16 mouse cellular contexts compared by ENCODE assay signal in genomic region chr9:13699061-13699780, GRCm38 (mm10). TPM values are rescaled to one million over a fixed set of nuclear protein-coding genes. Genes with fewer than 3 reads are reported as not detected.
A peak's percentile ranks its signal among the peaks of the same experiment; 100 is the strongest.
DNase-seq lines count a peak whose midpoint lies in the region; ATAC-seq and TF ChIP-seq lines count a peak whose summit lies in the region.
"Had no signal": no experiment of that assay in that cellular context is flagged by ENCODE, and none has a peak within 500 bp of the region (broad histone marks: within the 10 kb centered on the region; RNA-seq: fewer than 3 reads in every experiment).

No protein-coding gene starts in this region.

- peaks cover 12% of the 10 kb centered on the region; the same call in 1 of the 2 replicates for H3K36me3 ChIP-seq in forebrain, embryonic 13.5 days (ENCODE audit: poor library complexity, severe bottlenecking)
- no peaks in the 10 kb centered on the region for H3K36me3 ChIP-seq in hindbrain, postnatal 0 days (ENCODE audit: insufficient read depth, low read length)
- peaks cover 16% of the 10 kb centered on the region for H3K36me3 ChIP-seq in neural tube, embryonic 12.5 days
- H3K36me3 ChIP-seq in liver, embryonic 12.5 days, result no peaks in the 10 kb centered on the region
- H3K36me3 ChIP-seq: heart, embryonic 10.5 days had no signal

- H3K4me2 ChIP-seq in forebrain, embryonic 13.5 days, result peak overlapping the region; percentile 36; the same call in 1 of the 2 replicates
- H3K4me2 ChIP-seq in hindbrain, postnatal 0 days (ENCODE audit: low read depth, low read length), result no peak overlapping the region
- no peak overlapping the region; the same call in 1 of the 2 replicates for H3K4me2 ChIP-seq in neural tube, embryonic 12.5 days (replicated peaks)
- H3K4me2 ChIP-seq in liver, embryonic 12.5 days, result no peak overlapping the region
- H3K4me2 ChIP-seq: embryonic facial prominence, embryonic 15.5 days; limb, embryonic 13.5 days; lung, embryonic 14.5 days had no signal

- peak overlapping the region; percentile 72 for H3K27ac ChIP-seq in forebrain, embryonic 13.5 days
- H3K27ac ChIP-seq in hindbrain, postnatal 0 days, result peak overlapping the region; percentile 56; the same call in 1 of the 2 replicates
- H3K27ac ChIP-seq in neural tube, embryonic 12.5 days, result peak overlapping the region; percentile 7; the same call in 1 of the 2 replicates
- no peak overlapping the region for H3K27ac ChIP-seq in liver, embryonic 12.5 days
- H3K27ac ChIP-seq: embryonic facial prominence, embryonic 15.5 days; heart, embryonic 10.5 days; kidney, postnatal 0 days; limb, embryonic 13.5 days had no signal

- ATAC-seq in forebrain, embryonic 13.5 days, result peak; percentile 91
- peak; percentile 66; the same call in 1 of the 2 replicates for ATAC-seq in hindbrain, postnatal 0 days
- ATAC-seq in neural tube, embryonic 12.5 days (ENCODE audit: low FRiP score, low read depth), result peak; percentile 87
- ATAC-seq in liver, embryonic 12.5 days, result no peak
- ATAC-seq: Patski had no signal

- peaks cover 21% of the 10 kb centered on the region for H3K4me1 ChIP-seq in forebrain, embryonic 13.5 days
- 0 out of 2 replicates have a peak, but pooled peaks cover 6% of the 10 kb centered on the region for H3K4me1 ChIP-seq in hindbrain, postnatal 0 days (ENCODE audit: insufficient read depth, low read length)
- H3K4me1 ChIP-seq in neural tube, embryonic 12.5 days, result peaks cover 3% of the 10 kb centered on the region; the same call in 1 of the 2 replicates
- peaks cover 3% of the 10 kb centered on the region; the same call in 1 of the 2 replicates for H3K4me1 ChIP-seq in liver, embryonic 12.5 days
- H3K4me1 ChIP-seq: embryonic facial prominence, embryonic 15.5 days had no signal

- no peaks in the 10 kb centered on the region for H3K27me3 ChIP-seq in forebrain, embryonic 13.5 days
- H3K27me3 ChIP-seq in hindbrain, postnatal 0 days (ENCODE audit: insufficient read depth, low read length), result no peaks in the 10 kb centered on the region
- no peaks in the 10 kb centered on the region for H3K27me3 ChIP-seq in neural tube, embryonic 12.5 days (replicated peaks)
- H3K27me3 ChIP-seq in liver, embryonic 12.5 days (replicated peaks), result no peaks in the 10 kb centered on the region
- H3K27me3 ChIP-seq: embryonic facial prominence, embryonic 15.5 days; limb, embryonic 13.5 days; Patski had no signal

- H3K9ac ChIP-seq in forebrain, embryonic 13.5 days, result no peak overlapping the region
- no peak overlapping the region for H3K9ac ChIP-seq in hindbrain, postnatal 0 days (replicated peaks; ENCODE audit: low read length)
- no peak overlapping the region for H3K9ac ChIP-seq in neural tube, embryonic 12.5 days
- H3K9ac ChIP-seq in liver, embryonic 12.5 days, result no peak overlapping the region
- H3K9ac ChIP-seq: embryonic facial prominence, embryonic 15.5 days; limb, embryonic 13.5 days; lung, embryonic 14.5 days had no signal

- WGBS in forebrain, embryonic 13.5 days, result 12% methylated on average over 14 of the region's 14 CpGs
- 26% methylated on average over 14 of the region's 14 CpGs for WGBS in hindbrain, postnatal 0 days
- WGBS in neural tube, embryonic 12.5 days, result 16% methylated on average over 14 of the region's 14 CpGs
- 60% methylated on average over 14 of the region's 14 CpGs for WGBS in liver, embryonic 12.5 days (ENCODE audit: insufficient replicate concordance)

- H3K4me3 ChIP-seq in forebrain, embryonic 13.5 days, result no peak overlapping the region
- no peak overlapping the region for H3K4me3 ChIP-seq in hindbrain, postnatal 0 days (ENCODE audit: low read length)
- no peak overlapping the region for H3K4me3 ChIP-seq in neural tube, embryonic 12.5 days
- no peak overlapping the region for H3K4me3 ChIP-seq in liver, embryonic 12.5 days
- H3K4me3 ChIP-seq: embryonic facial prominence, embryonic 15.5 days; heart, embryonic 10.5 days; limb, embryonic 13.5 days; megakaryocyte, embryonic 14.5 days had no signal

- H3K9me3 ChIP-seq in forebrain, embryonic 13.5 days (replicated peaks), result no peaks in the 10 kb centered on the region
- no peaks in the 10 kb centered on the region for H3K9me3 ChIP-seq in hindbrain, postnatal 0 days (ENCODE audit: low read length)
- H3K9me3 ChIP-seq in neural tube, embryonic 12.5 days, result no peaks in the 10 kb centered on the region
- H3K9me3 ChIP-seq in liver, embryonic 12.5 days (replicated peaks), result no peaks in the 10 kb centered on the region
- H3K9me3 ChIP-seq: embryonic facial prominence, embryonic 15.5 days; heart, embryonic 10.5 days; limb, embryonic 13.5 days; megakaryocyte, embryonic 14.5 days had no signal

- no peak for TF ChIP-seq CTCF in hindbrain, postnatal 0 days (IDR thresholded peaks at IDR 0.05; ENCODE audit: low read depth)

- peak; percentile 92 for DNase-seq in ZHBTc4 (ENCODE audit: low read depth, low spot score)
- DNase-seq in hindbrain, postnatal 0 days (ENCODE audit: low spot score), result peak; percentile 60
- no peak for DNase-seq in thymus, postnatal 25 days
- no peak for DNase-seq in thymus, postnatal 0 days (ENCODE audit: low spot score)
- DNase-seq: adrenal gland, postnatal 36 days; cerebellum, adult 8-10 months; lung, embryonic 14.5 days had no signal

RNA-seq across cellular contexts. Expression of gene Mtmr2, which starts 49.0 kb away (rescaled TPM):
- 64.1 and 69.3 TPM in 2 replicates for polyA plus RNA-seq in forebrain, embryonic 13.5 days (2015; fragmentation: Nextera tagmentation; extraction: Ambion mirVana)
- 36.9 and 40.8 TPM in 2 replicates for total RNA-seq in hindbrain, postnatal 0 days (2014; rRNA removed)
- polyA plus RNA-seq in hindbrain, postnatal 0 days (2015; fragmentation: Nextera tagmentation; extraction: Ambion mirVana), result 53.6 and 53.8 TPM in 2 replicates
- polyA plus RNA-seq in neural tube, embryonic 12.5 days (2016; fragmentation: Nextera tagmentation; extraction: Ambion mirVana), result 65.7 and 70.2 TPM in 2 replicates
- polyA plus RNA-seq in thymus, postnatal 0 days (2015; fragmentation: Nextera tagmentation; extraction: Ambion mirVana), result 54.9 and 56.8 TPM in 2 replicates
- polyA plus RNA-seq in liver, embryonic 12.5 days (2016; fragmentation: Nextera tagmentation; extraction: Ambion mirVana), result 31.2 and 33.1 TPM in 2 replicates

Comparison
In these comparisons a context has a peak if more than half of its experiments do, and no peak if none do; other contexts are left out.
1. DNase-seq: peak in ZHBTc4 (single experiment) and hindbrain, postnatal 0 days (single experiment); none in thymus, postnatal 25 days (single experiment) and thymus, postnatal 0 days (single experiment).